Mouse (Mus musculus): ENCODE results near the gene Maml1. TPM values are rescaled to one million over a fixed set of nuclear protein-coding genes. Genes with fewer than 3 reads are reported as not detected.

Maml1 gene
- 12.7 TPM for polyA plus RNA-seq (2014; fragmentation: Illumina TruSeq; extraction: RNeasy Lipid Tissue Mini Kit (QIAGEN cat#74804); ENCODE audit: low read depth, low replicate concordance)

DNA sequence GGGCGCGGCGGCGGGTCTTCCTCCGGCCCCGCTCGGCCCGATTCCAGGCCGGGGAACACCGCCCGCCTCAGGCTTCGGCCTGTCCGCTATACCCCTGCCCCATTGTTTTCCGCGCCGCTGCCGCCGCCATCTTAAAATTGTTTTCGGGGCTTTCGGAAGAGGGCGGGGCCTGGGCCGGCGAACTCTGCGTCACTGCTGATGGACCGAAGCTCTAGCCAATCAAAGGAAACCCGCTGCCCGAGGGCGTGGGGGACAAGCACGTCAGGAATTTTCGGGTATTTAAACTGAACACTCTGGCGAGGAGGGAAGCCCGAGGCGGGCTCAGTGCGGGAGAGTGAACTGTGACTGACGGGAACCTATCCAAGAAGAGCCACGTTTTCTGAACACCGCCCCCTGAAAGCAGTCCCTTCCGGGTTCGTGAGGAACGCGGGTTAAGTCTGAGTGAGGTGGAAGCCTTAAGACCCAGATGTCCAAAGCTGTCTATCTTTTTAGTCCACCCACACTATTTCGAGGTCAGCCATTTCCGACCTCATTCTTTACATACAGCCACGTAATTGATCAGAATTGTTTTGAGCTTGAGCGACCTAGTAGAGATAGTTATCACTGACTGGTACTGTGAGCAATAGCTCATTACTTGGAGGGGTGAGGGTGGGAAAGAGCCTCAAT, at the start of gene Maml1:
Gene Maml1 (minus strand): TSS at position 122 of the 666 bp plus-strand sequence.

GRCm38 (mm10) chr11:50325496-50326301, 33.6 kb upstream of the Maml1 start, which contains the start of gene Canx:
Canx (minus strand) TSS chr11:50325673.

DNA sequence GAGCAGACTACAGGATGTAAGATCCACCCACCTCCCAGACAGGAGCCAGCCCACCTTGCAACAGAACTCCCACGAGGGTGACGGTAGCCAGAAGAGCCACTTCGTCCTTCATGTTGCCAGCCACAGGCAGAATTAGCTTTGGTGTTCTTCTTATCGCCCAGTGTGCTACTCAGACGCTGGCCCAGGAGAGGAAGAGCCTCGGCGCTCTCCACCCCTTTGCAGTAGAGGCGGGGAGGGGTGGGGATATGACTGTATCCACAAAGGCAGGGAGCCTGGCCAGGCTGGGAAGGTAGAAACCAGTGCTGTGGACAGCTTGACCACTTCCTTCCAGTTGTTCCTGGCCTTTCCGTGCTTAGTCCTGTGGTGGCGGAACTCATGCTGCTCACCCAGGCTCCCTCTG, 53.8 kb downstream of the Maml1 start, which contains the start of gene Ltc4s:
Gene Ltc4s (minus strand): TSS at position 293 of the 400 bp plus-strand sequence.

DNA sequence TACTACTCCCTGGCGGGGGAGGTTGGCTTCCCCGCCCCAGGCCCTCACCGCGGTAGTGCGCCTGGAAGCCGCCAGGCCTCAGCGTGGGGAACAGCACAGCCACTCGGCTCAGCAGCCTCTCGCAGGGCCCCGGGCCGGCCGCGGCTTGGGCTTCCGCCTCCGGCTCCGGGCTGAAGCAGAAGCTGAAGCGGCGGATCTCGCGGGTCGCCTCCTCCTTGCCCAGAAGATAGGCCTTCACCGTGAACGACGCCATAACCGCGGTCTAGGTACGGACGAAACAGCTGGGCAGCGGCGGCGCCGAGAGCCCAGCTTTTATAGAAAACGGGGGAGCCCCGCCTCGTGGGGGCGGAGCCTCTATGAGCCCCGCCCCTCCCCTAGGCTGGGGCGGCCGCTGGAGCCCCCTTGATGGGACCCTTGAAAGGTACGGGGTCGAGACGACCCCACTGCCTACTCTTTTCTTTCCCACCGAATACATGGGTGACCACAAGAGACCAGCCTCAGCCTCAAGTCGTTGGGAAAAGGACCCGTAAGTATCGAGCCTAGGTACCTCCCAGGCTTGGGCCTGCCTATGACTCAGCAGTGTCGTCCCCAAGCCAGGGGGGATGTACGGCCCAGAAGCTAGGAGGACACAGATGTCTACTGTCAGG, 81.5 kb downstream of the Maml1 start, which contains the start of the genes Sqstm1 and Mgat4b:
Gene Sqstm1 (minus strand): TSS at position 323 of the 647 bp plus-strand sequence.
Gene Mgat4b (plus strand): TSS at position 386 of the 647 bp plus-strand sequence.

Other genes starting within 250 kb of the Maml1 start
- gene Tbc1d9b, start 160.9 kb downstream of the Maml1 start, polyA plus RNA-seq (2014; fragmentation: Illumina TruSeq; extraction: RNeasy Lipid Tissue Mini Kit (QIAGEN cat#74804); ENCODE audit: low read depth, low replicate concordance), result 59.2 TPM
- gene Mrnip, start 117.9 kb downstream of the Maml1 start, polyA plus RNA-seq (2014; fragmentation: Illumina TruSeq; extraction: RNeasy Lipid Tissue Mini Kit (QIAGEN cat#74804); ENCODE audit: low read depth, low replicate concordance), result 9.0 TPM
- gene Sqstm1, start 81.5 kb downstream of the Maml1 start, polyA plus RNA-seq (2014; fragmentation: Illumina TruSeq; extraction: RNeasy Lipid Tissue Mini Kit (QIAGEN cat#74804); ENCODE audit: low read depth, low replicate concordance), result 288 TPM
- 57.2 TPM for gene Mgat4b, start 81.4 kb downstream of the Maml1 start, polyA plus RNA-seq (2014; fragmentation: Illumina TruSeq; extraction: RNeasy Lipid Tissue Mini Kit (QIAGEN cat#74804); ENCODE audit: low read depth, low replicate concordance)
- 43.6 TPM for gene Ltc4s, start 53.7 kb downstream of the Maml1 start, polyA plus RNA-seq (2014; fragmentation: Illumina TruSeq; extraction: RNeasy Lipid Tissue Mini Kit (QIAGEN cat#74804); ENCODE audit: low read depth, low replicate concordance)
- gene Canx, start 33.4 kb upstream of the Maml1 start, polyA plus RNA-seq (2014; fragmentation: Illumina TruSeq; extraction: RNeasy Lipid Tissue Mini Kit (QIAGEN cat#74804); ENCODE audit: low read depth, low replicate concordance), result 304 TPM
- gene Cby3, start 62.2 kb upstream of the Maml1 start, polyA plus RNA-seq (2014; fragmentation: Illumina TruSeq; extraction: RNeasy Lipid Tissue Mini Kit (QIAGEN cat#74804); ENCODE audit: low read depth, low replicate concordance), result 3.1 TPM
- 316 TPM for gene Hnrnph1, start 84.7 kb upstream of the Maml1 start, polyA plus RNA-seq (2014; fragmentation: Illumina TruSeq; extraction: RNeasy Lipid Tissue Mini Kit (QIAGEN cat#74804); ENCODE audit: low read depth, low replicate concordance)
- 34.7 TPM for gene Rufy1, start 138.8 kb upstream of the Maml1 start, polyA plus RNA-seq (2014; fragmentation: Illumina TruSeq; extraction: RNeasy Lipid Tissue Mini Kit (QIAGEN cat#74804); ENCODE audit: low read depth, low replicate concordance)